Mouse (Mus musculus): ENCODE measurements around the gene Clta. TPM values are rescaled to one million over a fixed set of nuclear protein-coding genes. Genes with fewer than 3 reads are reported as not detected.

Gene Clta
- total and polyA plus RNA-seq, 3 experiments: 301 to 454 (median 450) TPM

DNA sequence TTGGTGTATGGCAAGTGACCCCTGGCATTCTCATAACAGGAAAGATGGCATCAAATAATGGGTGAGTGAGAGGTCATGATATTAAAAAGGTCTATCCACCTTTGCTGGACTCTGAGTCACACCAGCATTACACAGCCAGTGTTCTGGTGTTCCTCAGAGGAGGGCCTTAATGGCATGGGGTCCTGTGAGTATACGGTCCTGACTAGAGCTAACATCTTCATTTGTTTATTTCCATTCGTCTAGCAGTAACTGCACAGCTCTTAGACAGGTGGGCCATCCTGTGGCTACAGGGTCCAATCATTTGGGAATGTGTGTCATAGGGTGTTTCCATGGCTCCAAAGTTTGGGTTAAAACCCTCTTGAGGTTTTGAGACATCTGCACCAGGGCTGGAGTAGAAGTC, 9.9 kb upstream of the Clta start:
- H3K4me1 ChIP-seq (ENCODE audit: control insufficient read depth in 1 of 2, insufficient read depth in 2 of 2): no peaks in the 10 kb centered on the region
- H3K36me3 ChIP-seq (replicated peaks in 1 of 2; ENCODE audit: control insufficient read depth in 1 of 2, insufficient read depth in 1 of 2, low read length in 1 of 2): no peaks in the 10 kb centered on the region
- no peak for DNase-seq (ENCODE audit: extremely low read depth)
- no peak overlapping the region for H3K9ac ChIP-seq (ENCODE audit: insufficient read depth, low read depth)
- TF ChIP-seq POLR2A (IDR thresholded peaks at IDR 0.05; ENCODE audit: low read depth, low read length) (no peak), ELF1 (IDR thresholded peaks at IDR 0.05; ENCODE audit: low read depth, low read length) (no peak), MAFK (IDR thresholded peaks at IDR 0.05; ENCODE audit: insufficient replicate concordance, low read length) (no peak), UBTF (IDR thresholded peaks at IDR 0.05; ENCODE audit: low read depth, low read length) (no peak), ZKSCAN1 (IDR thresholded peaks at IDR 0.05; ENCODE audit: borderline replicate concordance, low read depth, low read length) (no peak), RAD21 (IDR thresholded peaks at IDR 0.05; ENCODE audit: low read depth, low read length) (no peak), NRF1 (IDR thresholded peaks at IDR 0.05; ENCODE audit: low read depth, low read length) (no peak), ZNF384 (IDR thresholded peaks at IDR 0.05; ENCODE audit: low read depth, low read length) (no peak), E2F4 (IDR thresholded peaks at IDR 0.05; ENCODE audit: insufficient replicate concordance, low read depth, low read length) (no peak), EP300 (IDR thresholded peaks at IDR 0.05; ENCODE audit: low read length) (no peak), TCF12 (IDR thresholded peaks at IDR 0.05; ENCODE audit: low read depth, low read length) (no peak), RCOR1 (conservative IDR thresholded peaks at IDR 0.05; ENCODE audit: low read depth, low read length) (no peak), SMC3 (IDR thresholded peaks at IDR 0.05; ENCODE audit: low read depth, low read length) (no peak), MXI1 (IDR thresholded peaks at IDR 0.05; ENCODE audit: low read depth, low read length) (no peak), HCFC1 (IDR thresholded peaks at IDR 0.05; ENCODE audit: low read depth, low read length) (no peak), ETS1 (conservative IDR thresholded peaks at IDR 0.05; ENCODE audit: low read depth, low read length) (no peak), CHD1 (IDR thresholded peaks at IDR 0.05; ENCODE audit: low read depth, low read length) (no peak), CHD2 (IDR thresholded peaks at IDR 0.05; ENCODE audit: low read length) (no peak)
- no peaks in the 10 kb centered on the region for H3K79me2 ChIP-seq (replicated peaks; ENCODE audit: control insufficient read depth, extremely low read depth, insufficient read depth, poor library complexity, severe bottlenecking)
- dilution Hi-C loops (cut with MboI; ENCODE audit: extremely low pct_ligation_motif_present, extremely low pct_unique_long_range_greater_than_20kb, low sequenced_read_pairs) (no loop called here), in situ Hi-C loops (cut with MboI; ENCODE audit: low pct_ligation_motif_present, low pct_unique_long_range_greater_than_20kb, low sequenced_read_pairs) (loop anchor here (25.0 kb wide), 1 partner anchor 257 kb away; the partner anchor contains the start of genes Hrct1 and Spaar)
- H3K27me3 ChIP-seq (replicated peaks): no peaks in the 10 kb centered on the region
- H3K9me3 ChIP-seq (replicated peaks; ENCODE audit: low read length): peaks cover 3% of the 10 kb centered on the region
- H3K27ac ChIP-seq (ENCODE audit: insufficient read depth, low read depth): no peak overlapping the region
- no peak overlapping the region for H3K4me2 ChIP-seq (ENCODE audit: insufficient read depth, low read depth, poor library complexity, severe bottlenecking)
- H3K4me3 ChIP-seq (replicated peaks in 1 of 3; ENCODE audit: low read depth in 2 of 3, low read length in 2 of 3, poor library complexity in 1 of 3): no peak overlapping the region

DNA sequence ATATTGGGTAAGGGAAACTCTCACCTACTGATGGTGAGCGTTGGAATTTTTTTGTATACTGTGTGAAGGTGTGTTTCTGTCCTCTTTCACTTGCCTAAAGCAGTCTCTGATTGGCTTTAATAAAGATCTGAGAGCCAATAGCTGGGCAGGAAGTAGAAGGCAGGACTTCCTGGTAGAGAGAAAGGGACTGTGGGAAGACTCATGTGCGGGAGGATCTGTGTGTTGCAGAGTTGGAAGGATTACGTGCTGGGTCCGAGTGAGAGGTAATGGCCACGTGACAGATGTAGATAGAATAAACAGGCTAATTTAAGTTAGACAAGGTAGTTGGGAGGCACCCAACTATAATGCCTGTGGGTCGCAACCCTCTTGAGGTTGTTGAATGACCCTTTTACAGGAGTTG, 630 bp upstream of the Clta start:
- Histone ChIP-seq H3K4me3 (replicated peaks in 1 of 3; ENCODE audit: low read depth in 2 of 3, low read length in 2 of 3, poor library complexity in 1 of 3) (peak overlapping the region; percentile 55 to 59 (median 56)), H3K27ac (ENCODE audit: insufficient read depth, low read depth) (no peak overlapping the region), H3K4me1 (ENCODE audit: control insufficient read depth in 1 of 2, insufficient read depth in 2 of 2) (peaks cover 0 to 13% of the 10 kb centered on the region in 2 experiments; a peak in 2 of 4 replicates), H3K36me3 (replicated peaks in 1 of 2; ENCODE audit: control insufficient read depth in 1 of 2, insufficient read depth in 1 of 2, low read length in 1 of 2) (peaks cover 0 to 14% of the 10 kb centered on the region in 2 experiments), H3K4me2 (ENCODE audit: insufficient read depth, low read depth, poor library complexity, severe bottlenecking) (peak overlapping the region; percentile 61; the same call in 1 of the 2 replicates), H3K9me3 (replicated peaks; ENCODE audit: low read length) (peaks cover 3% of the 10 kb centered on the region), H3K27me3 (replicated peaks) (no peaks in the 10 kb centered on the region), H3K9ac (ENCODE audit: insufficient read depth, low read depth) (peak overlapping the region; percentile 37), H3K79me2 (replicated peaks; ENCODE audit: control insufficient read depth, extremely low read depth, insufficient read depth, poor library complexity, severe bottlenecking) (no peaks in the 10 kb centered on the region)
- dilution Hi-C loops (cut with MboI; ENCODE audit: extremely low pct_ligation_motif_present, extremely low pct_unique_long_range_greater_than_20kb, low sequenced_read_pairs): no loop called here
- peak; percentile 70 for DNase-seq (ENCODE audit: extremely low read depth)
- in situ Hi-C loops (cut with MboI; ENCODE audit: low pct_ligation_motif_present, low pct_unique_long_range_greater_than_20kb, low sequenced_read_pairs): no loop called here
- peak; percentile 58; the same call in 1 of the 2 replicates for TF ChIP-seq USF2 (conservative IDR thresholded peaks at IDR 0.05; ENCODE audit: low read depth, low read length)
- peak; percentile 29; the same call in 1 of the 2 replicates for TF ChIP-seq ETS1 (conservative IDR thresholded peaks at IDR 0.05; ENCODE audit: low read depth, low read length)
- no peak for TF ChIP-seq MAZ (IDR thresholded peaks at IDR 0.05; ENCODE audit: low read depth, low read length)
- TF ChIP-seq UBTF (IDR thresholded peaks at IDR 0.05; ENCODE audit: low read depth, low read length): no peak
- no peak for TF ChIP-seq PAX5 (IDR thresholded peaks at IDR 0.05; ENCODE audit: low read length)
- no peak for TF ChIP-seq RAD21 (IDR thresholded peaks at IDR 0.05; ENCODE audit: low read depth, low read length)
- TF ChIP-seq POLR2A (IDR thresholded peaks at IDR 0.05; ENCODE audit: low read depth, low read length): peak; percentile 83
- peak; percentile 78 for TF ChIP-seq BHLHE40 (IDR thresholded peaks at IDR 0.05; ENCODE audit: low read depth, low read length)
- TF ChIP-seq TBP (conservative IDR thresholded peaks at IDR 0.05; ENCODE audit: low read depth, low read length): peak; percentile 72
- TF ChIP-seq ZMIZ1 (IDR thresholded peaks at IDR 0.05; ENCODE audit: low read depth, low read length): peak; percentile 82
- peak; percentile 87 for TF ChIP-seq ELF1 (IDR thresholded peaks at IDR 0.05; ENCODE audit: low read depth, low read length)
- no peak for TF ChIP-seq JUN (IDR thresholded peaks at IDR 0.05; ENCODE audit: insufficient read depth, low read depth, low read length)
- peak; percentile 92 for TF ChIP-seq MYC (IDR thresholded peaks at IDR 0.05; ENCODE audit: low read depth, low read length)
- TF ChIP-seq ZC3H11A (IDR thresholded peaks at IDR 0.05; ENCODE audit: low read depth, low read length): no peak
- peak; percentile 93 for TF ChIP-seq MAX (IDR thresholded peaks at IDR 0.05; ENCODE audit: low read length)
- 0 out of 2 replicates have a peak, but pooled peaks have one; percentile 44 for TF ChIP-seq CHD2 (IDR thresholded peaks at IDR 0.05; ENCODE audit: low read length)
- TF ChIP-seq ZNF384 (IDR thresholded peaks at IDR 0.05; ENCODE audit: low read depth, low read length): peak; percentile 59; the same call in 1 of the 2 replicates
- peak; percentile 84 for TF ChIP-seq NELFE (IDR thresholded peaks at IDR 0.05; ENCODE audit: low read depth, low read length)
- TF ChIP-seq MAFK (IDR thresholded peaks at IDR 0.05; ENCODE audit: insufficient replicate concordance, low read length): no peak
- TF ChIP-seq HCFC1 (IDR thresholded peaks at IDR 0.05; ENCODE audit: low read depth, low read length): peak; percentile 72
- TF ChIP-seq TCF12 (IDR thresholded peaks at IDR 0.05; ENCODE audit: low read depth, low read length): 0 out of 2 replicates have a peak, but pooled peaks have one; percentile 38
- TF ChIP-seq GABPA (IDR thresholded peaks at IDR 0.05; ENCODE audit: insufficient replicate concordance, low read depth, low read length): no peak
- TF ChIP-seq USF1 (IDR thresholded peaks at IDR 0.05; ENCODE audit: low read depth, low read length): peak; percentile 67

All from CH12.LX (cell line).